Comparison of ENCODE assay signal across 9 mouse cellular contexts in the genomic region with DNA sequence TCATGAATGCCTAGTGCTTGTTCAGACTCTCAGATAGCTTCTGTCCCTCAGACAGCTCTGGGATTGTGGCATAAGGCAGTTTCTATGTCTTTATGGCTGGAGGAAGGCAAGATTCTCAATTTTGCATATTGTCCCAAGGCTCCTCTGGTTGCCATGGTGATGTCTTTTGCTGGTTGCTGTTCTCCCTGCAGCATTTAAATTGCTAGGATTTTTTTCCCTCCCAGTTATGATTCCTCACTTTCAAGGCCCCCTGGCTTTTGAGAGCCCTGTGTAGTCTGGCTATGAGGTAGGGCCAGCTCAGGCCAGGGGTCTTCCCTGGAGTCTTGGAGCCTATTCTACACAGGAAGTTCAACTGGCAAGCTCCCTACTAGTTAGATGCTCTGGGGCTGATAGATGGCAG. TPM values are rescaled to one million over a fixed set of nuclear protein-coding genes. Genes with fewer than 3 reads are reported as not detected.
A peak's percentile ranks its signal among the peaks of the same experiment; 100 is the strongest.
DNase-seq lines count a peak whose midpoint lies in the region; ATAC-seq and TF ChIP-seq lines count a peak whose summit lies in the region.
"Had no signal": no experiment of that assay in that cellular context is flagged by ENCODE, and none has a peak within 500 bp of the region (broad histone marks: within the 10 kb centered on the region; RNA-seq: fewer than 3 reads in every experiment).

No protein-coding gene starts in this region.

- H3K36me3 ChIP-seq in lung, embryonic 14.5 days (ENCODE audit: insufficient read depth), result no peaks in the 10 kb centered on the region
- H3K36me3 ChIP-seq in liver, embryonic 11.5 days (ENCODE audit: control insufficient read depth, insufficient read depth, low read length), result no peaks in the 10 kb centered on the region
- no peaks in the 10 kb centered on the region for H3K36me3 ChIP-seq in heart, embryonic 12.5 days

- no peak overlapping the region for H3K4me3 ChIP-seq in lung, embryonic 14.5 days (ENCODE audit: low read depth, low read length)
- no peak overlapping the region for H3K4me3 ChIP-seq in lung, adult 2 months (replicated peaks; ENCODE audit: extremely low read depth, low read depth, low read length)
- no peak overlapping the region for H3K4me3 ChIP-seq in liver, embryonic 11.5 days (ENCODE audit: low read depth, low read length)
- no peak overlapping the region for H3K4me3 ChIP-seq in heart, embryonic 12.5 days

- H3K9me3 ChIP-seq in lung, embryonic 14.5 days (ENCODE audit: low read depth, low read length), result no peaks in the 10 kb centered on the region
- H3K9me3 ChIP-seq in liver, embryonic 11.5 days (ENCODE audit: control insufficient read depth, low read length), result no peaks in the 10 kb centered on the region
- no peaks in the 10 kb centered on the region for H3K9me3 ChIP-seq in heart, embryonic 12.5 days (replicated peaks)

- no peak for TF ChIP-seq POLR2A in lung, adult 2 months (IDR thresholded peaks at IDR 0.05; ENCODE audit: borderline replicate concordance, extremely low read depth, low read depth, low read length)

- TF ChIP-seq CTCF in lung, embryonic 14.5 days (IDR thresholded peaks at IDR 0.05; ENCODE audit: low read depth), result no peak
- no peak for TF ChIP-seq CTCF in lung, adult 2 months (IDR thresholded peaks at IDR 0.05; ENCODE audit: insufficient read depth, low read length)

- no peak for ATAC-seq in lung, embryonic 14.5 days (ENCODE audit: insufficient read depth)
- ATAC-seq in liver, embryonic 11.5 days (replicated peaks; ENCODE audit: low FRiP score), result no peak
- ATAC-seq in heart, embryonic 12.5 days (ENCODE audit: insufficient number of reproducible peaks, low FRiP score), result no peak

- H3K27me3 ChIP-seq in lung, embryonic 14.5 days (ENCODE audit: insufficient read depth, low read length), result no peaks in the 10 kb centered on the region
- H3K27me3 ChIP-seq in liver, embryonic 11.5 days (replicated peaks; ENCODE audit: control insufficient read depth, insufficient read depth, low read length), result no peaks in the 10 kb centered on the region
- no peaks in the 10 kb centered on the region for H3K27me3 ChIP-seq in heart, embryonic 12.5 days (replicated peaks)

- no peaks in the 10 kb centered on the region for H3K4me1 ChIP-seq in lung, embryonic 14.5 days (ENCODE audit: insufficient read depth)
- no peaks in the 10 kb centered on the region for H3K4me1 ChIP-seq in lung, adult 2 months (ENCODE audit: control insufficient read depth, insufficient read depth, low read length)
- H3K4me1 ChIP-seq in liver, embryonic 11.5 days (replicated peaks; ENCODE audit: control insufficient read depth, insufficient read depth, low read length), result no peaks in the 10 kb centered on the region
- no peaks in the 10 kb centered on the region for H3K4me1 ChIP-seq in heart, embryonic 12.5 days (replicated peaks)

- H3K9ac ChIP-seq in lung, embryonic 14.5 days, result no peak overlapping the region
- no peak overlapping the region for H3K9ac ChIP-seq in liver, embryonic 11.5 days (ENCODE audit: low read depth, low read length)
- no peak overlapping the region for H3K9ac ChIP-seq in heart, embryonic 12.5 days

- no peak overlapping the region for H3K4me2 ChIP-seq in lung, embryonic 14.5 days
- no peak overlapping the region for H3K4me2 ChIP-seq in liver, embryonic 11.5 days
- H3K4me2 ChIP-seq in heart, embryonic 12.5 days, result no peak overlapping the region

- no peak overlapping the region for H3K27ac ChIP-seq in lung, embryonic 14.5 days (ENCODE audit: low read depth)
- no peak overlapping the region for H3K27ac ChIP-seq in liver, embryonic 11.5 days (ENCODE audit: low read depth, low read length)
- no peak overlapping the region for H3K27ac ChIP-seq in heart, embryonic 12.5 days (ENCODE audit: poor library complexity, severe bottlenecking)

- DNase-seq in lung, embryonic 14.5 days, result peak; percentile 33
- DNase-seq in lung, adult 2 months, result no peak
- DNase-seq in frontal cortex, adult 2 months (ENCODE audit: extremely low spot score in 1 of 2, low spot score in 1 of 2), result peak; percentile 42 to 74
- DNase-seq in layer of hippocampus, postnatal 14 days (ENCODE audit: low spot score in 2 of 2), result peak; percentile 26 to 49
- DNase-seq in right cerebral cortex, postnatal 10 days (ENCODE audit: low spot score in 2 of 2), result peak; percentile 68 to 86
- no peak for DNase-seq in liver, embryonic 11.5 days (ENCODE audit: low spot score)
- DNase-seq in natural killer cell, adult 2 months (ENCODE audit: low spot score in 2 of 2), result no peak
- DNase-seq: thymus, adult 18-20 months had no signal

RNA-seq across cellular contexts. Expression of gene Fbxo33, which starts 40.8 kb away (rescaled TPM):
- 8.2 and 10.4 TPM in 2 replicates for polyA plus RNA-seq in lung, embryonic 14.5 days (2014; fragmentation: Nextera tagmentation; extraction: Ambion mirVana)
- 5.5 and 11.3 TPM in 2 replicates for polyA plus RNA-seq in lung, adult 2 months (2012; rRNA removed)
- polyA plus RNA-seq in frontal cortex, adult 2 months (2012; rRNA removed), result 30.8 and 32.4 TPM in 2 replicates
- 10 to 100 TPM; 32.3 to 34.0 TPM for total RNA-seq in layer of hippocampus, postnatal 14 days (2021)
- 13.3 and 15.1 TPM in 2 replicates for polyA plus RNA-seq in liver, embryonic 11.5 days (2014; fragmentation: Nextera tagmentation; extraction: Ambion mirVana)
- 5.5 and 7.2 TPM in 2 replicates for polyA plus RNA-seq in heart, embryonic 12.5 days (2016; fragmentation: Nextera tagmentation; extraction: Ambion mirVana)

Comparison
In these comparisons a context has a peak if more than half of its experiments do, and no peak if none do; other contexts are left out.
1. DNase-seq: peak in lung, embryonic 14.5 days (single experiment), frontal cortex, adult 2 months (2 of 2), layer of hippocampus, postnatal 14 days (2 of 2) and right cerebral cortex, postnatal 10 days (2 of 2); none in lung, adult 2 months (single experiment), liver, embryonic 11.5 days (single experiment) and natural killer cell, adult 2 months (0 of 2).